Mouse (Mus musculus) lung, adult 2 months (tissue): ENCODE results near the gene Wwox.

Experiments used
- CTCF ChIP-seq: fragments of 200-500 bp; IDR thresholded peaks from 2 replicates; pipeline ENCODE4 v1.5.1; 2011; ENCODE audit warnings: mild to moderate bottlenecking, low read length, control low read depth; ENCODE audit not compliant: insufficient read depth
- POLR2A ChIP-seq: fragments of 200-500 bp; IDR thresholded peaks from 2 replicates; pipeline ENCODE4 v1.6.1; 2011; ENCODE audit warnings: low read depth, mild to moderate bottlenecking, control low read depth, low read length, borderline replicate concordance; ENCODE audit errors: extremely low read depth

GRCm38 (mm10) chr8:115214870-115215269 lies 775.4 kb downstream of the Wwox start:
- TF ChIP-seq POLR2A (no peak), CTCF (no peak)
